Mouse (Mus musculus) c-Kit-negative CD71-positive TER-119-positive erythroid progenitor cells, embryonic 14.5 days (primary cell): ENCODE measurements around the gene Dstyk.
A peak's percentile ranks its signal among the peaks of the same experiment; 100 is the strongest.

ENCODE experiments used
- DNase-seq: peaks from one replicate; pipeline ENCODE4 v3.0.0-alpha.2; 2013; ENCODE audit warnings: low read depth, low spot score

Gene Dstyk

DNA sequence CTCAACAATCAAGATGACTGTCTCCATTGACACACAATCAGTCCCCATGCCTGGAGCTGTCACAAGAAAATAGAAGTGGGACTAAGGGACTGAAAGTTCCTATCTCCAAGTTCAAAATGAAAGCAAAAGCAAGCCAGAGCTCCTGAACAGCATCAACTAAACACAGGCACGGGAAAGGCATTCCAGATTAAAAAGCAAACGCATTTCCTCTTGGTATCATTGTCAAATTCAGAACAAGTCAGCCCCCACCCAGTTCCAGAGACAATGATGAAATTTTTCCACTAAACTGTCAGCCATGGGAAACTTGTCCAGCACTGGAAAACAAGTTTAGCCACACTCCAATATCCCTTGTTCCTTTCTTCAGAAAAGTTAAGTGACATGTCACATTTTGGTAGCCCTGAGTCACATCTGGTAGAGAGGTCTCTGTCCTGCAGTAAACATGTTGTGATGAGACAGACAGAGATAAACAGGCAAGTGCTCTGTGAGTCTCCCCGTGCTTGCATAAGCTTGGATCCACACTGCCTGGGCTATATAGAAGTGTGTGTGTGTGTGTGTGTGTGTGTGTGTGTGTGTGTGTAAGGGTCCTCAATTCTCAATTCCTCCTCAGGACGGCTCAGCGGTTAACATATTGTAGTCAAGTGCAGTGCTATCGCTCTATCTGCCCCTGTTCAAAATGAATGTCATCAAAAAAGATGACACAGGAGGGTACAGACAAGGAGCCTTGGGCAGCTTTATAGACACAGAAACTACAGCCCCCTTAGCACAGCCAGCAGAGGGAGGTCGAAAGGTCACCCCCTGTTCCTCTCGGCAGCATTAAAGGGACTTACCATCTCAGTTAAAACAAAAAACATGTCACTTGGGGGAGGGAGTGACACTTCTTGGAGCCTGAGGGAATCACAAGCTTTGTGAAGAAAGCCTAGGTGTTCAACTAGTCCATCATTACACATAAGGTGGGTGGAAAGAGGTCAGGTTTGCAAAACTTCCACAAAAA is 28.2 kb upstream of the Dstyk start:
- DNase-seq: peak; percentile 57

DNA sequence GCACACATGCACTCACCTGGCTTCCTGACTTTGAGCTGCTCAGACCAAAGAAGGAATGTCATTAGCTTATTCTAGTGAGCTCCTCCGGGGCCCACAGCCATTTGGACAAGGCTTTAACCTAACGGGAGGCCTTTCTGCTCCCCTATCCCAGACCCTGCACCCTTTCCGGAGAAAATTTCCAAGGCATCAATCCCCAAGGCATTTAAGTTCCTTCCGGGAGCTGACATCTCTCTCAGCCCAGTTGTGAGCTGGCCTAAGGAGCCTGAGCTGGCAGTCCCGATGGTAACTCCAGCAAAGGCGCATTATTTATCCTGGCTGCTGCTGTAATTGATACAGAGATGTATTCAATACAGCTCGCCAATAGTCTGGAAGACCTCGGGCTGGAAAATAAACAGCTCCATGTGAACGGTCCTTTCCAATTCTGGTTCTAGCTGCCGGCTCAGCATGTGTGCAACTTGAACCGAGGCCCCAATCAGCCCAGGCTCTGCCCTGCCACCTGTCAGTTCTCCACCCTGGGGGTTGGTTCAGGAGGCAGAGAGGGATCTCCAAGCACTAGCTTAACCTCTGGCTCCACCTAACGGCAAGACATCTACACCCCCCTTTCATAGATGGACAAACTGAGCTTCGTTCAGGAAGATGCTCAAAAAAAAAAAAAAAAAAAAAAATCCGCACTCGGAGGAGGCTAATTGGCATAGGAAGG is 27.3 kb upstream of the Dstyk start:
- DNase-seq: peak; percentile 90

GRCm38 (mm10) chr1:132390691-132391579 is 26.4 kb upstream of the Dstyk start, which contains the start of gene Tmcc2:
TSS of gene Tmcc2 (minus strand) at chr1:132391281.
- DNase-seq: no peak

DNA sequence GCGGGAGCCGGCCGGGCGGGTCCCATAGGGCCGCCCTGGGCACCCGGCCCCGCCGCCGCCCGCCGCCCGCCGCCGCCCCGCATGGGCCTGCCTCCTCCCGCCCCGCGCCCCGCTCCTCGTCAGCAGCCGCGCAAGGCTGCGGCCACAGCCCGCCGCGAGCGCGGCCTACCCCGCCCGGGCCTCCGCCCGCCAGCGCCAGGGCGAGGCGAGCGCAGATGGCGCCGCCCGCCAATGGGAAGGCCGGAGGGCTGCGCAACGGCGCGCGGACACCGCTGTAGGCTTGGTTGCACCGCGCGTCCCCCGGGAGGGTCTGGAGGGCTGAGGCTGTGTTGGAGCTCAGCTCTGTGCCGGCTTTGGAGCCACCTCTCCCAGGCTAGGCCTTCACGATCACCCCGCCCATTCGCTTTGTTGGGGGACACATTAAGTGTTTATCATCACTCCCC is 25.8 kb upstream of the Dstyk start:
- peak; percentile 63 for DNase-seq

GRCm38 (mm10) chr1:132392872-132393271 is 24.5 kb upstream of the Dstyk start:
- DNase-seq: no peak

DNA sequence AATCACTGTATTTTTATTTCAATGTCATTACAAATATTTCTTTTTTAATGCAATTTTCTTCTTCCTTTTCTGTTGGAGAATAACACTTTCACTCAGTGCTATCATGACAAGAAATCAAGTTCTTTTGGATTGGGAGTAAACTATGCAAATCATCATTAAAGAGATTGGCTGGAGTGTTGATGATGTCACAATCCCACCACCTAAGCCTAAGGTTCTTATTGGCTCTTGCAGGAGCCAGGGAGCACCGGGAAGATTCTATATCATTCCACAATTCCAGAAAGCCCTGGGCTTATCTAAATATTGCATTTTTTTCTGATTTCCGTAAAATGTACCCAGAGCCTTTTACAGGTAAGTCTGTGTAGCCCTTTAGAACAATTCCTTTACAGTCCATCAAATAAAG is 20.6 kb upstream of the Dstyk start:
- no peak for DNase-seq

- no peak for DNase-seq
These were observed 16.8 kb upstream of the Dstyk start for GRCm38 (mm10) chr1:132400538-132400937.

DNA sequence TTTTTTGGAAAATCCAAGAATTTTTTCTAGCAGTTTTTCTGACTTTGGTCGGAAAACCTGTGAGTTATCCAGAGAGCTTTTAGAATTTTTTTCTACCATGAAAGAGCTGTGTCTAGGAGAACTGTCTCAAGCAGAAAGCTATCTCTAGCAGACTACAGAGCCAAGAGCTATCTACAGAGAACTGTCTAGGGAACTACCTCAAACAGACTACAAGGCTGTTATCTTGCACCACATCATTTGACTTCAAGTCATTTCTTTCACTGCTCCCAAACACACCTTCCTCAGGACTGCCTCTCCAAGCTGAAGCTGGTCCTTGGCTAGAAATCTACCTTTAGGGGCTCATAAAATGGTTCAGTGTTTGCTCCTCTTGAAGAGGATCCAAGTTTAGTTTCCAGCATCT is 15.5 kb upstream of the Dstyk start:
- no peak for DNase-seq

GRCm38 (mm10) chr1:132410657-132411056 is 6.7 kb upstream of the Dstyk start:
- DNase-seq: no peak

DNA sequence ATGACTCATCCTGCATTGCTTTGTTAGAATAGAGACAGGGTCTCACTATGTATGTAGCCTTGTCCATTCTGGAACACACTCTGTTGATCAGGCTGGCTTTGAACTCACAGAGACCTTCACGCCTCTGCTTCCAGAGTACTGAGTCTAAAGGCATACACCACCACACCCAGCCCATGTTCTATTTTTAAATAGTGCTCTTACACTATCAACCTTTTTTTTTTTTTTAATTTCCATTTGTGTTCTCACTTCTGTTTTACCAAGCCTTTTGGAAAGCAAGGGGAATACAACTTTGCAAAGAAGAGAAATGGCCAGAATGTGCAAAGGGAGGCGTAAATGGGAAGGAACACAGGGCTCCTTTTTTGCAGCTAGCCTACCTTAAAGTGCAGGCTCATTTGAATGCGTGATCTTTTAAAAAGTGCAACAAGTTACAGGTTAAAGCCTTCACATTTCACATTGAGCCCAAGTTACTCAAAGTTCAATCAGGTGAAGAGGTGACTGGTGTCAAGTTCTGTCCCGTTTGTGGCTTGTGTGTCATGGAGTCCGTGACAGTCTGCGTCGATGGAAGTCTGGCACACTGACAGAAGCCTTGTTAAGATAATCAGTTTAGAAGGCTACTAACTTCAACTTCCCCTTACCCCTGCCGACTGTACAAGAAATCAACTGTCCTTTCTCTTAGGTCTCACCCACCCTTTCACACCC is 962 bp upstream of the Dstyk start:
- DNase-seq: peak; percentile 15

GRCm38 (mm10) chr1:132416943-132417290 is 438 bp upstream of the Dstyk start:
- no peak for DNase-seq

DNA sequence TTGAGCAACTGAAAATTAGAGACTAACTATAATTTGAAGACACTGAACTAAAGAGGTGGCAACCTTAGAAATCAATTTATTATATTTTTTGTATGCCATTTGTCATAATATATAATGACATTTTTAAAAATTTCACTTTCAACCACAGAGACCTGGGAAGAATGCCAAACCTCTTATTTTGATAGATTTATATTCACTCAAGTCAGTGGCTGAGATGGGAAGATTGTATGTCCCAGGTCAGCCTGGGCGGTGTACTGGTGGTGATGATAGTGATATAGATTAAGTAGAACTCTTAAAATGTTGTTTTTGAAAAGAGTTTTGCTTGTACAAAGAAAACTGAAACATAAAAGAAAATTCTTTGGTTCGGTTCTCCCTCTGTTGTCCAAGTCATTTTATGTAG is 2.9 kb downstream of the Dstyk start:
- DNase-seq: no peak

DNA sequence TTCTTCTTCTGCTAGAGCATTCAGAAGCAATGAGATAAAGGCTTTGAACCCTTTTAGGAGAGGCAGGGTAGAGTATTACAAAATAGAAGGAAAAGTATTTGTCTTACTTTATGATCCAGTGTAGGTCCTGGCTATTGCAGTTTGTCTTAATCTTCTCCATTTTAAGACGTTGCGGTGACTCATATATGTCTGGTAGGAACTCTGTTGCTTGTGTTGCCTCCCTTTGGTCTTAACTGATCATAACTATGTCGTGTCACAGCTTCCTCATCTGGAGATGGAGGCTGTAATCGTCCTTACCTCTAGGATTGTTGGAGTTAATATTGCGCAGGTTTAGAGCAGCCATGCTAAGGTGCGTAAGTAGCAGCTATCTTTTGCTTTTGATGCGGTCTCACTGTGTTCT is 3.3 kb downstream of the Dstyk start:
- no peak for DNase-seq

DNA sequence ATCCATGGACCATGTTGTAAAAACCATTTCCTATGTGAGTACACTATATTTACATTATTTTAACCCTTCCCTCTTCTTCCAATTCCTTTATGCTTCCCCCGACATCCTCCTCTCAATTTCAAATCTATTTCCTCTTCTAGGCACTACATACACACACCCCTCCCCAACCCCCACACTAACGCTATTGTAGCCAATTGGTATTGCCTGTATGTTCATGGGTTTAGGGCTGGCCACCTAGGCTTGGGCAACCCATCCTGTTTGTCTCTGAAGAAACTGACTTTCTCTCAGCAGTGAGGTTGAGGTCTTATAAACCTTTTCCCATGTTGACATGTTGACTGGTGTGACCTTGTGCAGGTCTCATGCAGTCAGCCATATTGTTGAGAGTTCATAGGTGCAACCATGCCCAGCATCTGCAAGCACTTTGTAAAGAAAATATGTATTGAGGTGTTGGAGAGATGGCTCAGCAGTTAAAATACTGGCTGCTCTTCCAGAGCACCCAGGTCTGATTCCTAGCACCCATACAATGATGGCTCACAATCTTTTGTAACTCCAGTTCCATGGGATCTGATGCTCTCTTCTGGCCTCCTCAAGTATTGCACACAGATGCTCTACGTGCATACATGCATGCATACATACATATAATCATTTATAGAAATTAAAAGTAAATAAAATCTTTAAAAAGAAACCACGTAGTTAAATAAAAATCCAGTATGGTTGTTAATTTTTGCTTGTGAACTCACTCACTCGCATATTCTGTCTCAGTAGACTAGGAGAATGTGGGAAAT is 5.7 kb downstream of the Dstyk start:
- no peak for DNase-seq

GRCm38 (mm10) chr1:132425600-132425999 is 8.2 kb downstream of the Dstyk start:
- DNase-seq: no peak

DNA sequence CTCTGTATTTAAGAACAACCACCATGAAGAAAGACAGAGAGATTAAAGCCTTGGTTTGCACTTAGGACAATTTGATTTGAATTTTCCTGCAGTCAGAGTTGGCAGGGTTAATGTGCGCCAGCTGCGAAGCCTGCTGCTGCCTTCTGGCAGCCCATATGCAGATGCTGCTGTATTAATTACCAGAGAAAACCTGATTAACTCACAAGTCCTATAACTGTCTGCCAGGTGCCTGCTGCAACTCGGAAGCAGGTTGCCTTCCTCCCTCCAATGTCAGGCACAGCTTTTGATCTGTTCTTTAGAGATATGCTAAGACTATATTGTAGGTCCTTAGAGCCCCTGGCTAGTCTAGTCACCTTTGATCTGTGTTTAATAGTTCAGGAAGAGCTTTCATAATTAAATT is 13.5 kb downstream of the Dstyk start:
- DNase-seq: no peak

DNA sequence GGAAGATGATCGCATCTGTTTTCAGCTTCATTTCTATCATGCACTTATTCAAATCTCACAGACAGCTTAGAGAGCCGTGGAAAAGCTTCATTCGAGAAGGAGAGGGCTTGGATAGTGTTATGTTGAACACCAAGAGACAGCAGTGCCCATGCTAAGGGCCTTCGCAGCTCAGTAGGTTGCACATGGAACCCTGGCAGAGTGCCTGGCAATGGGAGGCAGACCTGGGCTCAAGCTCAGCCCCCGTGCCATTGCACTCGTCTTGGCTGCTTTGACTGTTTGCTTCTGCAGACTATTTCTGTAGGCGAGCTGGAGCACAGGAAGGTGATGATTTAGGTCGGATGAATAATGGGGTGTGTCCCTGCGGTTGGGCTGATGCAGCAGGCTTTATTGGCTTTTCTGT is 14.4 kb downstream of the Dstyk start:
- no peak for DNase-seq

DNA sequence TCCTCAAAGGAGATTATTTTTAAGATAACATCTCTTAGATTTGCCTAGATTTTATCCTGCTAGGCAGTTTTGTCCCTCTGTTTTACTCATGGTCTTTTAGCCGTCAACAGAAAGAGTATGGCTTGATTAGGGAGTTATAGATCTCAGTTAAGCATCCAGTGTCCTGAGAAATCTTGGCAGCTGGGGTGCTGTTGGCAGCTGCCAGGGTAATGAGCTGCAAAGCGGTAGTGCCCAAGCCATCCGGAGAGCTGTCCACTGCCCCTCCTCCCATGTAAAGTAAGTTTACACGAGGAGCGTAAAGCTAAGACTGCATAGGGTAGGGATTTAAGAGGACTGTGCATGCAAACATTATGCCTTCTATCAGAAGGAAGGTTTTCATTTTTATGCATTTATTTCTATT is 16.0 kb downstream of the Dstyk start:
- no peak for DNase-seq

- DNase-seq: no peak
These were observed 16.7 kb downstream of the Dstyk start for GRCm38 (mm10) chr1:132434032-132434431.

- DNase-seq: no peak
These were observed 19.1 kb downstream of the Dstyk start for GRCm38 (mm10) chr1:132436320-132436958.
